Mouse (Mus musculus): ENCODE results near the gene Timm29. TPM values are rescaled to one million over a fixed set of nuclear protein-coding genes. Genes with fewer than 3 reads are reported as not detected.

The Timm29 gene
- 10 to 100 TPM; 58.9 to 59.4 TPM for total RNA-seq (2021)

DNA sequence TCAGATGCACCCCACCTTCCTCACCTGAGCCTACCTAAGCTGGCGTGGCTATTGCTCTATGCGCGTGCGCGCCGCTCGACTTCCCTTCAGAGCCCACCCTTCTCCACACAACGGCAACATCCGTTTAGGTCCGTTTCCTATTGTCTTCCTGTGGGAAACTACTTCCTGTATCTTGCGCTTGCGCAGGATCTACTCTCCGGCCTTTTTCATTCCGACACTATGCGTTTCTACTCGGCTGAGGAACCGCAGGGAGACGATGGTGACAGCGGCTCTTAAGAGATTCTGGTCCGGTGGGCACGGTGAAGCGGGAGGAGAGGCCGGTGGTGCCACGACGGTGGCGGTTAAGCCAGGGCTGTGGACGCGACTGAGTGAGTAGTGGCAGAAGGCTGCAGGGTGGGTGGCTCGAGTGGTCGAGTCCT, at the start of gene Timm29, which contains the start of gene Yipf2:
TSS of gene Timm29 (plus strand) at position 20 of the 419 bp plus-strand sequence.
TSS of gene Yipf2 (minus strand) at position 126 of the 419 bp plus-strand sequence.
- peak; percentile 91 for DNase-seq

DNA sequence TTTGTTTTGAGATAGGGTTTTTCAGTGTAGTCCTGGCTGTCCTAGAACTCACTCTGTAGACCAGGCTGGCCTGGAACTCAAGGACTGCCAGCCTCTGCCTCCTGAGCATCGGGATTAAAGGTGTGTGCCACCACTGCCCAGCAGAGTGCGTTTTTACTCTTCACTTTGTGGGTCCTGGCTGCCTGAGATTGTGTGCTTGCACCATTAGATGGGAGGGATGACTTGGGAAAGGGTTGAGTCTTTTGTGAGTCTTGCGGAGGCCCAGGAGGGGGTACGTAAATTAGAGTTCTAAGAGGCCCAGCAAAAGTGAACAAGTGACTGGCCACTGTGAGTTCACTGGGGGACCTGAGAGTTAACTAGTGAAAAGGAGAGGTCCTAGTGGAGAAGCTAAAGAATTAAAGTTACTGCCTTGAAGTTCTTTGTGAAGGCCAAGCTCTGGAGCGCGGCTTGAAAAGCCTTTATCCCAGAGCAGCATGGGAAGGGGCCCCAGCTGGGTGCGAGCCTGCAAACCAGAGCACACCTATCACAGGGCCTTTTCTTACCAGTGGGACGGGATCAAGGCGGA, 47.1 kb upstream of the Timm29 start:
- DNase-seq: no peak

DNA sequence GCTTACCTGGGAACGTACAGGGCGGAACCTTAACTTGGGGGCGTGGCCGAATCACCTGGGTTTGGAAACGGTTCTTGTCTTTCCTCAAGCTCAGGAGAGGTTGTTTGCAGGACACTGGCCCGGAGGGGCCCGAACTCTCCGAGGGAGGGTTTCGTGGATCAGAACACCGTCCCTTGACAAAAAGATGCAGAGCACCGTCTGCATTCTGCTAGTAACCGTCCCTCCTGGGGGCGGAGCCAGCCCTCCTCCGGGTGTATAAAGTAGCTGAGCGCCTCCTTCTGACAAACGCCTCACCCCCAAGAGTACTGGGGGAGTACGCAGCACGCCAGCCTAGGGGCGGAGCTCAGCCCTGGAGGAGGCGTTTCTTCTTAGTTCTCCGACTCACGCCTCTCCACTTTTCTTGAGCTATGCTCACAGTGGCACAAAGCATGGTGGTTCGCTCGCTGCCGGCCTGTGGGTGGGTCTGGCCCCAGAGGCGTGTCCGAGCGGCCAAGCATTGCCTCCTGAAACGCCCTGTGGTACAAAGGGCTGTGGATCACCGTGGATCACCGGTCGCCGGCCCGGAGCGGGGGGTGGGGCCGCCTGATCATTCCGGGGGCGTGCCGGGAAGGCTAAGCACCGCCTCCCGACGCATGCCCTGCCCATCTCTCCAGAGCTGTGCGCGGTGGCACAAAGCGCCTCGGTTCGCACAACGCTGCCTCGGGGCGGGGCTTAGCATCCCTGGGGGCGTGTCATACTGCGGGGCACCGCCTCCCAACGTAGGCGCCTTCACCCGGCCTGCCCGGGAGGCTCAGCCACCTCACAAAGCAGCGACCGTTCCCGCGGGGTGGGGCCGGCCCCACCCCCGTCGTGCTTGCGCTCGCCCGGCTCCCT, 46.4 kb upstream of the Timm29 start:
- DNase-seq: peak; percentile 99 to 100

- DNase-seq: peak in 1 of 2 experiments; percentile 66
Observed at GRCm38 (mm10) chr9:21546789-21547074, 45.8 kb upstream of the Timm29 start, which contains the start of gene Carm1. TSS of gene Carm1 (plus strand) at chr9:21546894.

DNA sequence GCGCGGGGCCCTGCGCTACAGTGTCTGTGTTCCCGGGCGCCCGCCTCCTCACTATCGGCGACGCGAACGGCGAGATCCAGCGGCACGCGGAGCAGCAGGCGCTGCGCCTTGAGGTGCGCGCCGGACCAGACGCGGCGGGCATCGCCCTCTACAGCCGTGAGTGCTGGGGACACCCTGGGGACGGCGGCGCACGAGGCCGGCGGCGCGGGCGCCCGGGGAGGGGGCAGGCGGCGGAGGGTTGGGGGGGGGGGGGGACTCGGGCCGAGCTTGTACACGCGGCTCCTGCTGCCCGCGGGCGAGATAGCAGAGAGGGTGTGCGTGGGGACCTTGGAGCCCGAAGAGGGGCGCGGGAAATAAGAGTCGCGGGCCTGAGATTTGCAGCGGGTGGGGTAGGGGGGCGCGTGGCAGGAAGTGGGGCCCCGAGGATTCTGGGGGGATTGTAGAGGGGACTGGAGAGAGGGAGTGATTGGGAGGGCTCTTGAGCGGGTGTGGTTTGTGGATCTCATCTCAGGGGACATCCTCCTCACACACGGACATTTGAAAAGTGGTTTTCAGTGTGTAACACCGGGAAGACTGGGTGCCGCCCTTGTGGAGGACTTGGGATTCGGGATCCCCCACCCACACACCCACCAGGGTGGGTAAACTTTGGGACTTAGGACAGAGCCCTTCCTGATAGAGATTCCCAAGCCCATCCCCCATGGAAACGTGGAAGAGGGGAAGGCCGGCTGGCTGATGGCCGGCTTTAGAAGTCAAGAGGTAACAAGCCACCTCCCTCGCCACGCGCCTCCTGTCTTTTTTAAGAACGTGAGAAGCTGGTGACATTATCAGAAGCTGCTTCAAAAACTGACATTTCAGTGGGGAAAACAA, 45.2 kb upstream of the Timm29 start:
- DNase-seq: peak in 1 of 2 experiments; percentile 54

GRCm38 (mm10) chr9:21551049-21551448, 41.5 kb upstream of the Timm29 start:
- no peak for DNase-seq

- no peak for DNase-seq
Observed at GRCm38 (mm10) chr9:21553607-21554273, 38.8 kb upstream of the Timm29 start.

DNA sequence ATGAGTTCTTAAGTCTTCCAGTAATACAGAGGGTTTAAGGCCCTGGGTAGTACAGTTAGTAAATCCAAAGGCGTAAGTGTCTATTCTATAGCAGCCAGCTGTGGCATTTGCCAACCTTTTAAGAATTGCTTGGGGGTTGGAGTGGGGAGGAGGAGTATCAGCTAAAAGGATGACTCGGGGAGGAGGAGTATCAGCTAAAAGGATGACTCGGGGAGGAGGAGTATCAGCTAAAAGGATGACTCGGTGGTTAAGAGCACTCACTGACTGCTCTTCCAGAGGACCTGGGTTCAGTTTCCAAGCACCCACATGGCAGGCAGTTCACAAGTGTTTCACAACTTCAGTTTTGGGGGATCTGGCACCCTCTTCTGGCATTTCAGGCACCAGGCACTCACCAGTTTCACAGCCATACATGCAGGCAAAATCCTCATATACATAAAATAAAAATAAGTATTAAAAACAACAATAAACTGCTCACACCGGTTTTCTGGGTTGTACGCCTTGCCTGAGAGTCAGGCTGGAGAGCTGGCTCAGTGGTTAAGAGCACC, 37.3 kb upstream of the Timm29 start:
- DNase-seq: no peak

DNA sequence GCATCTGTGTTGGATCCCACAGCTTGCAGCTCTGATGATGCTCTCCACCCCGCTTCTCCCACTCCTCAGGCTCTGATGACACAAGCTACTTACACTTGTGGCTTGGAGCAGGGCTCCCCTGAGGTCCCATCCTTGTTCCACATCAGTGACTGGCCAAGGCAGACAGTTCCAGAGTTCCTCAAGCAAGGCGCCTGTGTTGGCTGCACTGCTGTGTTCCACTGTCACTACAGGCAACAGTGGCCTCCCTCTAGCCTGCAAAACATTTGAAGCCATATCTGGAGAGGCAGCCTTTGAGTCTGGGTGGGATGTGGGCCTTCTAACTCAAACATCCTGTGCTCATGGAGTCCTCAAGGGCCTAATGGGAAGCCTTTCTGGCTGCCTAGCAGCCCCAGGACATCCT, 35.5 kb upstream of the Timm29 start:
- DNase-seq: no peak

GRCm38 (mm10) chr9:21557556-21557955, 35.0 kb upstream of the Timm29 start:
- DNase-seq: no peak

DNA sequence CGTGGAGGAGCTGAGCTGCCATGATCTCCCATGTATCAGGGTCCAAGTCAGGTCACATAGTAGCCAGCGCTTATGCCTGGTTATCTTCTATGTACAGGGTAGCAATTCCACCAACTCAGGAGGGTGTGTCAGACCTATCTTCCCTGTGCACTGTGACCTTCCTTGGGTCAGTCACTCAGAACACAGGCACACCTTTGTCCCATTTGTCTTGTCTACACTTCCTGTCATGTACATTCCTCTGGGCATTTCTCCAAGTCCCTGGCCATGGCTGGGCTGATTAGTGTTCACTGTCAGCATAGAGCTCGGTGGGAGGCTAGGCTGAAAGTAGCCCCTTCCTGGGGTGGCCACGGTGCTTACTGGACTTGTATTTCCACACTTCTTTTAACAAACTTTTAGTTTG, 34.2 kb upstream of the Timm29 start:
- no peak for DNase-seq

- no peak for DNase-seq
Observed at GRCm38 (mm10) chr9:21559151-21559550, 33.4 kb upstream of the Timm29 start.

DNA sequence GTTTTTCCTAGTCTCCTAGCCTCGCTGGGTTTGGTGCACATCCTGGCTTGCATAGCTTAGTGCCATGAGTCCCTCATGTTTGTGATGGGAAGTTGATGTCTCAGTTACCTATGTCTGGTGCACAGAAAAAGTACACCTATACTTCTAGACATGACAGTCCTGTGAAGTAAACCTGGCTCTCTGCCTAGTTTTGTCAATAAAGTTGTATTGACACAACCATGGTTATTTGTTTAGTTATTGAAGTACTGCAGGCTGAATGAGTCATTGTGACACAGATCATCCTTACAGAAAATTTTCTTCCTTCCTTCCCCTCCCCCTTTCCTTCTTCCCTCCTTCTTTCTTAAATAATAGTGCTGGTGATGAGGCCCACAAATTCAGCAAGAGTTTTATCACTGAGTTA, 28.1 kb upstream of the Timm29 start:
- DNase-seq: no peak

DNA sequence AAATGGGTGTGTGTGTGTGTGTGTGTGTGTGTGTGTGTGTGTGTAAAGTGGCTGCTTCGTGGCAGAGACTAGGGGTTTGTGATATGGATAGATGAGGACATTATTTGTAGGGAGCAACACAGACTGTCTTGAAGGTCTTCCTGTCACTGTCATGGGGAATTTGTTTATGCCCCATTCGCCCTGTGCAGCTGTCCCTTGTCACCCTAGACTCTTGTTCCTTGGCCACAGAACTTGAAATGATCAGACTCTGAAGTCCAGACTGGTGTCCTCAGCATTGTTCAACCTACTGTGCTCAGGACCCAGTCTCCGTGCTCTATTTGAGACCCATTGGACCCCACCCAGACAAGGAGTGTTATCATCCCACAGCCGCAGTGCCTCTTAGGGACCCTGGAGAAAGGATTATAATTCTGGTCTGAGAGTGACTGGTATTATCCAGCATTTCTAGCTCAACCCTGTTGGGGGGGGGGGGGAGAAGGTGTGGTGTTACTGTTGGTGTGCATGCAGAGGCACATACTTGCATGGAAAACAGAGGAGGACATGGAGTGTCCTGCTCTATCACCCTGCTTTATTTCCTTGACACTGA, 27.4 kb upstream of the Timm29 start:
- DNase-seq: no peak

DNA sequence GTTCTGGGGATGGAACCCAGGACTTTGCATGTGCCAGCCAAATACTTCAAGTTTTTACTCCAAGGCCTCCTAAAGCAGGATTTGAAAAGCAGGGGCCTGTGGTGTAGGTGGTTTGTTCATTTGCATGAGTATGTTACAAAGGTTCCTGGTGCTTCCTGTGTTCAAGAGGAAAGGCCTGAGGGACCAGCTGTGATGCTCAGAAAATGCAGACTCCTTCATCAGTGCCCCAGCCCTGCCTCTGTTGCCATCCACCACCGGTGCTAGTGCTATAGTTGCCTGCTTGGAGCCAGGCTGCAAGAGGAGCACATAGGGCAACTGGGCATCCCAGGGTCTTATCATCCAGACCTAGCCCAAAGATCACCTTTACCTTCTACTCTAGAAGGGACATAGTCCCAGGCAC, 26.0 kb upstream of the Timm29 start:
- DNase-seq: no peak

DNA sequence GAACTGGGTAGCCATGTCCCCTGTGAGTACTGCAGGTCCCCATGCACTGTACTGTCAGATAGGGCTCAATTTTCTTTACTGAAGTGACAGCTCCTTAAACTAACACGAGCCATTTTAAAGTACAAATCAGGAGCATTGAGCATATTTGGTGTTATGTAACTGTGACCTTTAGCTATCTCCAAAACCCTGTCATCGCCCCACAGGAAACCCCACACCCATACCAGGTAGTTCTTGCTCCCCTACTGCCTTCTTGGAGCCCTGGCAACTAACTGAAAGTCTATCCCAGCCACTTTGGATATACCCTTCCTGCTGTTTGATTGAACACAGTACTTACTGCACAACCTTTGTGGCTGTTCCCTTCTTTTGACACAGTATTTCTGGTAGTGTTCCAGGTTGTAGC, 25.5 kb upstream of the Timm29 start:
- no peak for DNase-seq

DNA sequence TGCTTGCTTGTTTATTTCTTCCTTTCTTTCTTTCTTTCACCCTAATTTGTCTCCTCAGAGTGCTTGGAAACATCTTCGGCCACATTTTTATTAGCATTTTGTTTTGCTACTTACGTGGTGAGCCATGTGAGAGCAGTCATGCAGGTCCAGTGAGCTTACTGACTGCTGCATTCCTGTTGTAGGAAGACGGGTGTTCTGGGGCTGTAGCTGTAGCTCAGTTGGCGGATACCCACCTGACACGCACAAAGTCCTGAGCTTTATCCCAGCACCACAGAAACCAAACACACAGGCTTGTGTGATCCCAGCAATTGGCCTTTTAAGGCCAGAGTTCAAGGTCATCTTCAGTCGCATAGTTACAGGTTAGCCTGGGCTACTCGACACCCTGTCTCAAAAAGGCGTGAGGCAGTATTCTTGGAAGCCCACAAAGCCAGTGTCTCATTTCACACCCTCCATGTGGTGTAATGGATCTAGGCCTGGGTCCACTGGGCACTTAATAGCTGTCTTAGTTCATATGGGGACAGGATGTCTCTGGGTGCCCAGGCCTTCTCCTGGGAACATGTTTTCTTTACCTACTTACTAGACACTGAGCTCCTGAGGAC, 23.8 kb upstream of the Timm29 start:
- no peak for DNase-seq

DNA sequence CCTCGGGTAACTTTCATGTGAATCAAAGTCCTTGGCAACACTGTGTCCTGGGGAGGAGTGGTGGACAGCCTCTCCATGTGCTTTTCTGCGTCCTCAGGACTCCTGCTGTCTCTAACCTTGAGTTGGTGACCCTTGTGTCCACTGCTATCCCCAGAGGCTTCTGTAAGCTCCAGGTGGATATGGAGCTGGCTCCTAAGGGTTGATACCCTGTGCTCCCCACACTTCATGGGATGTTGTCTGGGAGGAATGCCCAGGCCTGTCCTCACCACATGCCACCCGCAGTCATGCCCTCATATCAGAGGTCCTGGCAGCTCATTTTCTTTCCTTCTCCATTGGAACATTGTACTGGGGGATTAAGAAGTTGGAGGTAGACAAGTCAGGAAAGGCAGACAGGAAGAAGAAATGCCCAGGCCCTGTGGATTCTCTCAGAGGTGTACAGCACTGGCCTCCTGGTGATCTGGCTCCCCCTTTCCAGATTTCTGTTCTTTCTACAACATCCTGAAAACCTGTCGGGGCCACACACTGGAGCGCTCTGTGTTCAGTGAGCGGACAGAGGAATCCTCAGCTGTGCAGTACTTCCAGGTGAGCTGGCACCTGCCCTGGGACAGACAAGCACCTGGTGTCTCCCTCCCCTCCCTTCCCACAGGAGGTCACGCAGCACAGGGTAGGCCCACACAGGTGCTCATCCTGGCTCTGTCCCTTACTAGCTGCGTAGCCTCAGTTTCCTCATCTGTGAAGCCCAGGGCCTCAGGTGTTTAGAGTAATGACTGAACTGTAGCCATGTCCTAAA, 18.3 kb upstream of the Timm29 start:
- DNase-seq: no peak

DNA sequence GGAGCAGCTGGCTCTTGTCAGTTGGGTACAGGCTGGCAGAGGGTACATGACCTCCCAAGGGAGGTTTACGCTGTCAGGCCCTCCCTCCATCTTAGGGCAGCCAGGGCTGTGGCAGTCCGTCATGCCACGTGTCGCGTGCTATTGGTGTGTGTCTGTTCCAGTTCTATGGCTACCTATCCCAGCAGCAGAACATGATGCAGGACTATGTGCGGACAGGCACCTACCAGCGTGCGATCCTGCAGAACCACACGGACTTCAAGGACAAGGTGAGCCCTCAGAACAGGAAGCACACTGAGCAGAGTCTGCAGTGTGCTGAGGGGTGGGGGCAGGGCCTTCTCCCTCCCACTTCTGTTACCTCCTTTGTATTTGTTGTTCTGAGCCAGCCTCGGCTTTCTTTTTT, 17.3 kb upstream of the Timm29 start:
- no peak for DNase-seq

DNA sequence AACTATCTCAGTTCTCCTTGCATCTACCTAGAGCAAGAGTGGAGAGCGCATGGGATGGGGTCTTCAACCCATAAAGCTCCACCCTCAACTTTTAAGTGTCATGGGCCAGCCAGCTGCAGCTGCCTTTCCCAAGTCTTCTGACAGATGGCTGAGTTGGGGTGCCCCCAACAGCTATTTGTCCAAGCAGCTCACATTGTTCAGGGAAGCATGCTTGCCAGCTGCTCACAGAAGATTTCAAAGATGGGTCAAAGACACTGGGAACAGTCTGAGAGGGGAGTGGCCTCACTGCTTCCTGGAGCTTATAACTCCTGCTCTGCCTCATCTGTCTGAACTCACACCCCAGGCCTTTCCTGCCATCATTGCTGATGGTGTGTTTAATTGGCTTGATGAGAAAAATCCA, 16.2 kb upstream of the Timm29 start:
- DNase-seq: no peak

DNA sequence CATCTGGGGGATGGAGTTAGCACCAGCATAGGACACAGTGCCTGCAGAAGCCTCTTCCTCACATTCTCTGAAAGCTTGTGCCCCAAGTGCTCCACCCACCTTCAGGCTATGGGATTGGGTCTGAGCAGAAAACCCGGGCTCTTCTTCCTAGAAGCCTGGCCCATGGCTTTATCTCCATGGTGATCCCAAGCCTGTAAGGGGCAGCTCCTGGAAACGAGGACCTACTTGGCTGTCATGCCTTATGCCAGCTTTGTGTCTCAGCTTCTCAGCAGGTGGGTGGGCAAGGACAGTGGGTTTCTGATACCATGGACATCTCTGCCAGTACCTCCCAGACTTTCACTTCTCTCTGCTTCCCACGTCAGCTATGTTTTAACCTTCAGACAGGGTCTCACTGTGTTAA, 14.3 kb upstream of the Timm29 start:
- DNase-seq: no peak

All from layer of hippocampus, postnatal 36 days (tissue).